Mouse (Mus musculus) brain, embryonic 18.5 days (tissue): Measurements from ENCODE around the gene Cstad.

Source experiments
- DNase-seq: peaks from one replicate; pipeline ENCODE4 v3.0.0-alpha.2; 2012; ENCODE audit warnings: low read depth, low spot score

Gene Cstad

GRCm38 (mm10) chr2:30594641-30595379, at the start of gene Cstad:
TSS of gene Cstad (plus strand) at chr2:30595040.
- DNase-seq, result peak; percentile 82

GRCm38 (mm10) chr2:30545706-30546105, 49.1 kb upstream of the Cstad start:
- no peak for DNase-seq

- peak; percentile 34 for DNase-seq
Measured at GRCm38 (mm10) chr2:30546219-30546618, 48.6 kb upstream of the Cstad start.

- DNase-seq, result no peak
Measured at GRCm38 (mm10) chr2:30547455-30548217, 47.2 kb upstream of the Cstad start.

- DNase-seq, result no peak
Measured at GRCm38 (mm10) chr2:30551579-30551978, 43.3 kb upstream of the Cstad start.

GRCm38 (mm10) chr2:30553851-30554540, 40.8 kb upstream of the Cstad start:
- peak; percentile 66 for DNase-seq

GRCm38 (mm10) chr2:30555257-30555656, 39.6 kb upstream of the Cstad start:
- no peak for DNase-seq

- no peak for DNase-seq
Measured at GRCm38 (mm10) chr2:30556495-30556894, 38.3 kb upstream of the Cstad start.

GRCm38 (mm10) chr2:30559552-30559951, 35.3 kb upstream of the Cstad start:
- no peak for DNase-seq

- no peak for DNase-seq
Measured at GRCm38 (mm10) chr2:30562553-30562952, 32.3 kb upstream of the Cstad start.

GRCm38 (mm10) chr2:30571647-30572046, 23.2 kb upstream of the Cstad start:
- DNase-seq, result no peak

GRCm38 (mm10) chr2:30573522-30573921, 21.3 kb upstream of the Cstad start:
- no peak for DNase-seq

GRCm38 (mm10) chr2:30577010-30577409, 17.8 kb upstream of the Cstad start:
- no peak for DNase-seq

- no peak for DNase-seq
Measured at GRCm38 (mm10) chr2:30578006-30578405, 16.8 kb upstream of the Cstad start.

GRCm38 (mm10) chr2:30587161-30587560, 7.7 kb upstream of the Cstad start:
- no peak for DNase-seq

GRCm38 (mm10) chr2:30587671-30588070, 7.2 kb upstream of the Cstad start:
- DNase-seq, result no peak

- DNase-seq, result no peak
Measured at GRCm38 (mm10) chr2:30588985-30589511, 5.8 kb upstream of the Cstad start.

- DNase-seq, result no peak
Measured at GRCm38 (mm10) chr2:30589781-30590180, 5.1 kb upstream of the Cstad start.

- peak; percentile 73 for DNase-seq
Measured at GRCm38 (mm10) chr2:30590909-30591308, 3.9 kb upstream of the Cstad start.

GRCm38 (mm10) chr2:30592391-30592790, 2.4 kb upstream of the Cstad start:
- no peak for DNase-seq

- DNase-seq, result no peak
Measured at GRCm38 (mm10) chr2:30592951-30593350, 1.9 kb upstream of the Cstad start.

- no peak for DNase-seq
Measured at GRCm38 (mm10) chr2:30593636-30594310, 1.1 kb upstream of the Cstad start.
